13 mouse cellular contexts compared by ENCODE assay signal in the genomic region with DNA sequence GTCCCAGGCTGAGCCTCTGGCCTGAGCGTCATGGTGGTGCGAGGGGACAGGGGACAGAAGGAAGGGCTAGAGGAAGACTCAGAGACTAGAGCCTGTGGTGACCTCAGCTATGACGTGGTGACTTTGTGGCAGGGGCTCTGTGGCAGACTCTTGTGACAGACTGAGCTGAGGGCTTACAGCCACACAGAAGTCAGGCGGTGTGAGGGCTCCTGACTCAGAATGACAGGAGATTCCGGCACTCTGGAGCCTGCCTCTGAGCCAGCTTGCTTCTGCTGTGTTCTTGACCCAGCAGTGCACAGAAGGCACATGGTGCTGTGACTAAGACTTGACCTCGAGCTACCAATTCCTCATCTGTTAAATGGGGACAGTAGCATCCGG. TPM values are rescaled to one million over a fixed set of nuclear protein-coding genes. Genes with fewer than 3 reads are reported as not detected.
DNase-seq lines count a peak whose midpoint lies in the region; ATAC-seq and TF ChIP-seq lines count a peak whose summit lies in the region.
"Had no signal": no experiment of that assay in that cellular context is flagged by ENCODE, and none has a peak within 500 bp of the region (broad histone marks: within the 10 kb centered on the region; RNA-seq: fewer than 3 reads in every experiment).

No protein-coding gene starts in this region.

- H3K4me2 ChIP-seq in hindbrain, embryonic 16.5 days (ENCODE audit: low read length) = no peak overlapping the region
- H3K4me2 ChIP-seq in hindbrain, embryonic 13.5 days = no peak overlapping the region
- no peak overlapping the region for H3K4me2 ChIP-seq in midbrain, embryonic 16.5 days (ENCODE audit: low read length)
- H3K4me2 ChIP-seq: heart, embryonic 11.5 days; neural tube, embryonic 12.5 days had no signal

- 0 out of 2 replicates have a peak, but pooled peaks have one; percentile 10 for ATAC-seq in hindbrain, embryonic 16.5 days
- ATAC-seq in hindbrain, embryonic 13.5 days (ENCODE audit: low FRiP score) = no peak
- ATAC-seq in midbrain, embryonic 16.5 days = no peak
- ATAC-seq: forebrain, embryonic 14.5 days had no signal

- no peak overlapping the region for H3K9ac ChIP-seq in hindbrain, embryonic 16.5 days (ENCODE audit: low read depth, low read length)
- H3K9ac ChIP-seq in hindbrain, embryonic 13.5 days = no peak overlapping the region
- H3K9ac ChIP-seq in midbrain, embryonic 16.5 days (ENCODE audit: low read depth, low read length) = no peak overlapping the region
- H3K9ac ChIP-seq: neural tube, embryonic 12.5 days had no signal

- H3K9me3 ChIP-seq in hindbrain, embryonic 16.5 days (ENCODE audit: control insufficient read depth, low read length) = no peaks in the 10 kb centered on the region
- no peaks in the 10 kb centered on the region for H3K9me3 ChIP-seq in hindbrain, embryonic 13.5 days
- H3K9me3 ChIP-seq in midbrain, embryonic 10.5 days (replicated peaks) = no peaks in the 10 kb centered on the region
- no peaks in the 10 kb centered on the region for H3K9me3 ChIP-seq in midbrain, embryonic 16.5 days (replicated peaks; ENCODE audit: control insufficient read depth, low read length, poor library complexity, severe bottlenecking)
- H3K9me3 ChIP-seq: G1E; neural tube, embryonic 12.5 days had no signal

- WGBS in hindbrain, embryonic 16.5 days = 82% methylated on average over 7 of the region's 7 CpGs
- WGBS in hindbrain, embryonic 13.5 days = 81% methylated on average over 7 of the region's 7 CpGs
- WGBS in midbrain, embryonic 10.5 days = 73% methylated on average over 7 of the region's 7 CpGs
- WGBS in midbrain, embryonic 16.5 days = 71% methylated on average over 7 of the region's 7 CpGs
- WGBS in small intestine, adult 2 months = 36% methylated on average over 7 of the region's 7 CpGs

- H3K4me1 ChIP-seq in hindbrain, embryonic 16.5 days (ENCODE audit: control insufficient read depth, insufficient read depth, low read depth, low read length) = peaks cover 18% of the 10 kb centered on the region; the same call in 1 of the 2 replicates
- H3K4me1 ChIP-seq in hindbrain, embryonic 13.5 days (replicated peaks) = peaks cover 42% of the 10 kb centered on the region
- H3K4me1 ChIP-seq in midbrain, embryonic 10.5 days = peaks cover 43% of the 10 kb centered on the region
- peaks cover 4% of the 10 kb centered on the region; the same call in 1 of the 2 replicates for H3K4me1 ChIP-seq in midbrain, embryonic 16.5 days (ENCODE audit: control insufficient read depth, insufficient read depth, low read length)
- H3K4me1 ChIP-seq in small intestine, adult 2 months (ENCODE audit: control insufficient read depth, insufficient read depth, insufficient read length, low read length) = peaks cover 69% of the 10 kb centered on the region

- no peak overlapping the region for H3K4me3 ChIP-seq in hindbrain, embryonic 16.5 days (ENCODE audit: low read length)
- H3K4me3 ChIP-seq in hindbrain, embryonic 13.5 days = no peak overlapping the region
- no peak overlapping the region for H3K4me3 ChIP-seq in midbrain, embryonic 10.5 days
- H3K4me3 ChIP-seq in midbrain, embryonic 16.5 days (ENCODE audit: low read depth, low read length) = no peak overlapping the region
- peak overlapping the region; percentile 45 for H3K4me3 ChIP-seq in small intestine, adult 2 months (ENCODE audit: low read depth, low read length)
- H3K4me3 ChIP-seq: neural tube, embryonic 12.5 days had no signal

- DNase-seq in midbrain, embryonic 10.5 days (ENCODE audit: low spot score) = no peak
- peak; percentile 51 for DNase-seq in adrenal gland, postnatal 25 days
- no peak for DNase-seq in left cerebral cortex, postnatal 4 days
- DNase-seq: cerebellum, adult 11-12 months; thymus, adult 18-20 months had no signal

- intact Hi-C loops in left cerebral cortex, postnatal 4 days (cut with DNase I) = no loop called here

- TF ChIP-seq POLR2A in small intestine, adult 2 months (IDR thresholded peaks at IDR 0.05; ENCODE audit: low read depth, low read length) = no peak

- no peak overlapping the region for H3K27ac ChIP-seq in hindbrain, embryonic 16.5 days (ENCODE audit: low read depth, low read length)
- no peak overlapping the region; the same call in 1 of the 2 replicates for H3K27ac ChIP-seq in hindbrain, embryonic 13.5 days
- peak overlapping the region; percentile 46; the same call in 1 of the 2 replicates for H3K27ac ChIP-seq in midbrain, embryonic 10.5 days (replicated peaks)
- H3K27ac ChIP-seq in midbrain, embryonic 16.5 days (ENCODE audit: low read length) = no peak overlapping the region
- H3K27ac ChIP-seq in small intestine, adult 2 months (ENCODE audit: insufficient read depth, low read depth, low read length) = peak overlapping the region; percentile 89
- H3K27ac ChIP-seq: neural tube, embryonic 12.5 days had no signal

- H3K36me3 ChIP-seq in hindbrain, embryonic 16.5 days (ENCODE audit: control insufficient read depth, insufficient read depth, low read length) = no peaks in the 10 kb centered on the region
- no peaks in the 10 kb centered on the region for H3K36me3 ChIP-seq in hindbrain, embryonic 13.5 days
- H3K36me3 ChIP-seq in midbrain, embryonic 10.5 days = no peaks in the 10 kb centered on the region
- H3K36me3 ChIP-seq in midbrain, embryonic 16.5 days (ENCODE audit: control insufficient read depth, insufficient read depth, low read length) = no peaks in the 10 kb centered on the region
- peaks cover 14% of the 10 kb centered on the region for H3K36me3 ChIP-seq in small intestine, adult 2 months (ENCODE audit: control insufficient read depth, insufficient read depth, low read length)
- H3K36me3 ChIP-seq: neural tube, embryonic 12.5 days had no signal

- no peak for TF ChIP-seq CTCF in small intestine, adult 2 months (IDR thresholded peaks at IDR 0.05; ENCODE audit: extremely low read depth, insufficient read length, insufficient replicate concordance, low read depth, low read length)

- H3K27me3 ChIP-seq in hindbrain, embryonic 16.5 days (replicated peaks; ENCODE audit: control insufficient read depth, insufficient read depth, low read length) = no peaks in the 10 kb centered on the region
- H3K27me3 ChIP-seq in hindbrain, embryonic 13.5 days = no peaks in the 10 kb centered on the region
- H3K27me3 ChIP-seq in midbrain, embryonic 10.5 days (ENCODE audit: low read depth, poor library complexity, severe bottlenecking) = no peaks in the 10 kb centered on the region
- H3K27me3 ChIP-seq in midbrain, embryonic 16.5 days (ENCODE audit: control insufficient read depth, insufficient read depth, low read depth, low read length) = no peaks in the 10 kb centered on the region
- no peaks in the 10 kb centered on the region for H3K27me3 ChIP-seq in small intestine, adult 2 months (ENCODE audit: control insufficient read depth, insufficient read depth, low read length)
- H3K27me3 ChIP-seq: neural tube, embryonic 12.5 days had no signal

RNA-seq across cellular contexts. Expression of gene Fance, which starts 32.9 kb away (rescaled TPM):
- 25.0 and 25.7 TPM in 2 replicates for polyA plus RNA-seq in hindbrain, embryonic 16.5 days (2015; fragmentation: Nextera tagmentation; extraction: Ambion mirVana)
- polyA plus RNA-seq in hindbrain, embryonic 13.5 days (2015; fragmentation: Nextera tagmentation; extraction: Ambion mirVana) = 21.9 and 24.2 TPM in 2 replicates
- polyA plus RNA-seq in midbrain, embryonic 10.5 days (2016; fragmentation: Nextera tagmentation; extraction: Ambion mirVana) = 28.2 and 30.8 TPM in 2 replicates
- 25.2 and 26.3 TPM in 2 replicates for polyA plus RNA-seq in midbrain, embryonic 16.5 days (2015; fragmentation: Nextera tagmentation; extraction: Ambion mirVana)
- 34.6 and 35.0 TPM in 2 replicates for total RNA-seq in adrenal gland, postnatal 25 days (2021)
- 13.3 and 16.6 TPM in 2 replicates for polyA plus RNA-seq in small intestine, adult 2 months (2012; rRNA removed)
- total RNA-seq in left cerebral cortex, postnatal 4 days (2021) = 10 to 100 TPM; 28.9 to 29.0 TPM

RNA-seq across cellular contexts. Expression of gene Rpl10a, which starts 47.9 kb away (rescaled TPM):
- 287 and 323 TPM in 2 replicates for polyA plus RNA-seq in hindbrain, embryonic 16.5 days (2015; fragmentation: Nextera tagmentation; extraction: Ambion mirVana)
- 336 and 366 TPM in 2 replicates for polyA plus RNA-seq in hindbrain, embryonic 13.5 days (2015; fragmentation: Nextera tagmentation; extraction: Ambion mirVana)
- 426 and 489 TPM in 2 replicates for polyA plus RNA-seq in midbrain, embryonic 10.5 days (2016; fragmentation: Nextera tagmentation; extraction: Ambion mirVana)
- polyA plus RNA-seq in midbrain, embryonic 16.5 days (2015; fragmentation: Nextera tagmentation; extraction: Ambion mirVana) = 304 and 312 TPM in 2 replicates
- total RNA-seq in adrenal gland, postnatal 25 days (2021) = 789 and 848 TPM in 2 replicates
- 1,432 and 2,365 TPM in 2 replicates for polyA plus RNA-seq in small intestine, adult 2 months (2012; rRNA removed)
- 100 to 1,000 TPM; 646 to 664 TPM for total RNA-seq in left cerebral cortex, postnatal 4 days (2021)

RNA-seq across cellular contexts. Expression of gene Ppard, which starts 47.9 kb away (rescaled TPM):
- 1.1 TPM in 2 replicates for polyA plus RNA-seq in hindbrain, embryonic 16.5 days (2015; fragmentation: Nextera tagmentation; extraction: Ambion mirVana)
- polyA plus RNA-seq in hindbrain, embryonic 13.5 days (2015; fragmentation: Nextera tagmentation; extraction: Ambion mirVana) = 1.5 and 2.1 TPM in 2 replicates
- polyA plus RNA-seq in midbrain, embryonic 10.5 days (2016; fragmentation: Nextera tagmentation; extraction: Ambion mirVana) = 1.5 and 1.7 TPM in 2 replicates
- polyA plus RNA-seq in midbrain, embryonic 16.5 days (2015; fragmentation: Nextera tagmentation; extraction: Ambion mirVana) = 1.2 and 1.6 TPM in 2 replicates
- total RNA-seq in adrenal gland, postnatal 25 days (2021) = 36.3 and 43.3 TPM in 2 replicates
- polyA plus RNA-seq in small intestine, adult 2 months (2012; rRNA removed) = 118 and 203 TPM in 2 replicates
- total RNA-seq in left cerebral cortex, postnatal 4 days (2021) = 10 to 100 TPM; 17.4 to 19.0 TPM

Comparison
In these comparisons a context has a peak if more than half of its experiments do, and no peak if none do; other contexts are left out.
1. H3K27ac ChIP-seq: peak in midbrain, embryonic 10.5 days (single experiment) and small intestine, adult 2 months (single experiment); none in hindbrain, embryonic 16.5 days (single experiment), hindbrain, embryonic 13.5 days (single experiment) and midbrain, embryonic 16.5 days (single experiment).
2. RNA of gene Ppard, which starts 47.9 kb away (polyA plus RNA-seq): 118 to 203 TPM in small intestine, adult 2 months; 1.5 to 2.1 TPM in hindbrain, embryonic 13.5 days, 1.2 to 1.6 TPM in midbrain, embryonic 16.5 days, 1.5 to 1.7 TPM in midbrain, embryonic 10.5 days and 1.1 TPM in hindbrain, embryonic 16.5 days; every median in the first group is over 10 times any median in the second.